Mouse (Mus musculus) neutrophil, adult 5-6 weeks (primary cell): ENCODE data around the gene Spryd7. TPM values are rescaled to one million over a fixed set of nuclear protein-coding genes. Genes with fewer than 3 reads are reported as not detected.
"Not testable (repeated sequence)": the region's sequence is repeated elsewhere in the genome, so short reads cannot be mapped to it uniquely, and the experiment has no call there.

Experiments used
- ATAC-seq: fragments of 151-379, 151-347 bp; 2 replicates; pipeline ENCODE4 v1.8.0; 2017; ENCODE audit warnings: mild to moderate bottlenecking, moderate TSS enrichment; ENCODE audit not compliant: insufficient number of reproducible peaks, poor library complexity, low FRiP score, severe bottlenecking; ENCODE audit errors: extremely low read depth
- total RNA-seq: library from RNA; stranded (forward); fragments of 200-1000 nt; gene quantifications from 2 replicates; pipeline ENCODE4 v1.2.3, GENCODE M21; 2017

Gene Spryd7
- total RNA-seq, 1 experiment from 2014 or later = 4.7 TPM

GRCm38 (mm10) chr14:61548614-61549013, 8.1 kb downstream of the Spryd7 start:
- ATAC-seq = no peak

- not testable (repeated sequence) for ATAC-seq
These were observed 18.9 kb downstream of the Spryd7 start for GRCm38 (mm10) chr14:61537772-61538171.

- no peak for ATAC-seq
These were observed 19.9 kb downstream of the Spryd7 start for GRCm38 (mm10) chr14:61536631-61537264.

GRCm38 (mm10) chr14:61535811-61536210, 20.9 kb downstream of the Spryd7 start:
- ATAC-seq = no peak

GRCm38 (mm10) chr14:61530966-61531365, 25.7 kb downstream of the Spryd7 start:
- no peak for ATAC-seq

- ATAC-seq = no peak
These were observed 26.3 kb downstream of the Spryd7 start for GRCm38 (mm10) chr14:61530396-61530795.

GRCm38 (mm10) chr14:61529533-61529932, 27.2 kb downstream of the Spryd7 start:
- no peak for ATAC-seq

GRCm38 (mm10) chr14:61526006-61526405, 30.7 kb downstream of the Spryd7 start:
- no peak for ATAC-seq

- ATAC-seq = no peak
These were observed 32.9 kb downstream of the Spryd7 start for GRCm38 (mm10) chr14:61523821-61524220.

- ATAC-seq = peak; percentile 51; the same call in 1 of the 2 replicates
These were observed 37.8 kb downstream of the Spryd7 start for GRCm38 (mm10) chr14:61518659-61519480.

- ATAC-seq = no peak
These were observed 39.9 kb downstream of the Spryd7 start for GRCm38 (mm10) chr14:61516471-61517426.

- ATAC-seq = no peak
These were observed 45.2 kb downstream of the Spryd7 start for GRCm38 (mm10) chr14:61511494-61511893.

- ATAC-seq = peak; percentile 77
These were observed 58.8 kb downstream of the Spryd7 start for GRCm38 (mm10) chr14:61497716-61498490.

- ATAC-seq = no peak
These were observed 63.1 kb downstream of the Spryd7 start for GRCm38 (mm10) chr14:61493511-61494135.
